Mouse (Mus musculus): ENCODE results near the gene Nfe2. TPM values are rescaled to one million over a fixed set of nuclear protein-coding genes. Genes with fewer than 3 reads are reported as not detected.

Nfe2 gene
- polyA plus RNA-seq, 2 experiments: 175 to 178 TPM

DNA sequence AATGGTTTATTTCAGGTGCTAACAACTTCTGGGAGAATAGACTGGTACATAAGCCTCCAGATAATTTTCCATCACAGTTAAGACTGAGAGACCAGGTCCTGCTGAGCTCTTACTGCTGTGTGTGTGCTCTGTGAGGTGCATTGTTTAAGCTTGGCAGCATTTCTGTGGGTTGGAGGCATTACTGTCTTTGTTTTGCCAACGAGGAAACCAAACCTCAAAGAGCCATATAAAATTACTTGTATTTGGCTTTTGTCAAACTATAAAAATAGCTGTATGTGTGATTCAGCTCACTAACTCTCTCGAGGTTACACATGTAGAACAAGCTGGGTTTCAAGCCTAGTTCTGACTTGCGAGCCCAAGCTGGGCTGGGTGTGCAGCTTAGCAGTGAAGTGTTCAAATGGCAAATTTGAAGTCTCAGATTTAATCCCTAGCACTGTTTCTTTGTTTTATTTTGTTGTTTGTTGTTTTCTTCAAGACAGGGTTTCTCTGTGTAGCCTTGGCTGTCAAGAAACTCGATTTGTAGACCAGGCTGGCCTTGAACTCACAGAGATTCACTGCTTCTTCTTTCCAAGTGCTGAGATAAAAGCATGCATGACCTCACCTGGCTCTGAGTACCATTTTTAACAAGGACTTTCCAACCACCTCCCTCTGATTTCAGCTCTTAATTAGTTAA lies 34.6 kb upstream of the Nfe2 start:
- Histone ChIP-seq H3K27ac (no peak overlapping the region), H3K4me3 (ENCODE audit: insufficient read depth in 1 of 2, low read depth in 2 of 2, low read length in 2 of 2) (no peak overlapping the region), H3K4me1 (replicated peaks; ENCODE audit: control insufficient read depth in 2 of 2, insufficient read depth in 2 of 2, low read length in 1 of 2) (no peaks in the 10 kb centered on the region), H3K9ac (replicated peaks) (no peak overlapping the region), H3K36me3 (replicated peaks; ENCODE audit: control insufficient read depth, insufficient read depth, low read depth) (peaks cover 73% of the 10 kb centered on the region), H3K4me2 (ENCODE audit: low read depth) (no peak overlapping the region), H3K27me3 (ENCODE audit: control insufficient read depth, insufficient read depth, low read length) (no peaks in the 10 kb centered on the region), H3K9me3 (ENCODE audit: control insufficient read depth, low read length) (no peaks in the 10 kb centered on the region)
- DNase-seq (ENCODE audit: low read depth in 3 of 3, low spot score in 3 of 3) (no peak), ATAC-seq (ENCODE audit: insufficient read depth) (no peak)
- whole genome bisulfite sequencing (ENCODE audit: insufficient replicate concordance): 87% methylated on average over 4 of the region's 4 CpGs
- no peak for TF ChIP-seq CTCF (IDR thresholded peaks at IDR 0.05; ENCODE audit: low read depth)
- TF ChIP-seq EP300 (IDR thresholded peaks at IDR 0.05; ENCODE audit: low read depth): no peak

DNA sequence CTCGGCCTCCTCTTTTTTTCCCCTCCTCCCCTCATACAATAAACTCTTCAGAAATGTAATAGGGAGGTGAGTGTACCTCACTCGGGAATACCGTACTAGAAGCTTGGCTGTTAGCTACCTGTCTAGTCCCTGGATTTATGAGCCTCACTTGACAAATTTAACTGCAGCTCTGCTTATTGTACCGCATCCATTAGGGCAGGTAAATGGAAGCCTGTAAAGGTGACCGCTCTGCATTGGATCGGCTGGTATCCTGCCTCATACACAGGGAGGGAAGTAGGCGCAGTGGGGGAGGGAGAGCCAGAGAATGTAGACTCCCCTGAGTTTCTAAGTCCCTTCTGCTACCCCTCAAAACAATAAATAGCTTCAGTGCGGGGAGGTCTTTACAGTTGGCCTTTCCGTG lies 32.6 kb upstream of the Nfe2 start:
- ATAC-seq (ENCODE audit: insufficient read depth): no peak
- Histone ChIP-seq H3K9me3 (ENCODE audit: control insufficient read depth, low read length) (no peaks in the 10 kb centered on the region), H3K4me1 (replicated peaks; ENCODE audit: control insufficient read depth in 2 of 2, insufficient read depth in 2 of 2, low read length in 1 of 2) (peaks cover 0 to under 1% of the 10 kb centered on the region in 2 experiments; a peak in 2 of 4 replicates), H3K27ac (no peak overlapping the region), H3K4me2 (ENCODE audit: low read depth) (no peak overlapping the region), H3K4me3 (ENCODE audit: insufficient read depth in 1 of 2, low read depth in 2 of 2, low read length in 2 of 2) (no peak overlapping the region), H3K36me3 (replicated peaks; ENCODE audit: control insufficient read depth, insufficient read depth, low read depth) (peaks cover 60% of the 10 kb centered on the region), H3K9ac (replicated peaks) (no peak overlapping the region), H3K27me3 (ENCODE audit: control insufficient read depth, insufficient read depth, low read length) (no peaks in the 10 kb centered on the region)
- no peak for TF ChIP-seq EP300 (IDR thresholded peaks at IDR 0.05; ENCODE audit: low read depth)
- TF ChIP-seq CTCF (IDR thresholded peaks at IDR 0.05; ENCODE audit: low read depth): no peak
- WGBS (ENCODE audit: insufficient replicate concordance): 88% methylated on average over 9 of the region's 9 CpGs
- DNase-seq (ENCODE audit: low read depth in 3 of 3, low spot score in 3 of 3): no peak

DNA sequence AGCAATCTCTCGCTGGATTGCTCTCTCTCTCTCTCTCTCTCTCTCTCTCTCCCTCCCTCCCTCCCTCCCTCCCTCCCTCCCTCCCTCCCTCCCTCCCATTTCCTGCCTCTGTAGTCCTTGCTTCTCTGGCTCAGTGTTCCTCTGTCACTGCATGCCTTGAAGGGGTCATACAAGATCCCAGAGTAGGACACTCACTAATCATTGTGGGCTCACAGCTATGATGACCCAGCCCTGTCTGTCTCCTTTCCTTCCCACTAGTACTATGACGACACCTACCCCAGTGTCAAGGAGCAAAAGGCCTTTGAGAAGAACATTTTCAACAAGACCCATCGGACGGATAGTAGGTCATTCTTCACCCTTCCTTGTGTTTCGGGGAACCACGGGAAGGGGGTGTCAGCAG lies 32.2 kb upstream of the Nfe2 start:
- TF ChIP-seq CTCF (IDR thresholded peaks at IDR 0.05; ENCODE audit: low read depth): no peak
- TF ChIP-seq EP300 (IDR thresholded peaks at IDR 0.05; ENCODE audit: low read depth): no peak
- peaks cover 60% of the 10 kb centered on the region for H3K36me3 ChIP-seq (replicated peaks; ENCODE audit: control insufficient read depth, insufficient read depth, low read depth)

DNA sequence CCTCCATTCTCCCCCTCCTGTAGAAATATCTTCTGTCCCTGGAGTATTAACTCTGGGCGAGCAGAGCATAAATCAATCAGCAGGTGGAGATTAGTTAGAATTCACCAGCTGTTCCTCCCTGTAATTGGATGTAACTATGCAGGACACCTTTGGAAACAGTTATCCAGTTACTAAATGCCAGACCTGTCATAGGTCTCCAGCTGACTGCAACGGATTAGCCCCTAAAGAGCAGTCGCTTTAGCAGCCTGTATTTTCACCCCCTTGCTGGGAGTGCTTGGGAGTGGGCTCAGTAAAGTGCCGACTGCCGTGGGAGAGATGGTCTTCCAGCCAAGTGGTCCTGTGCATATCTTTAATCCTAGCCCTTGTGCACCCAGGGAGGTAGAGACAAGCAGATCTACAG lies 31.4 kb upstream of the Nfe2 start:
- peaks cover 0 to 6% of the 10 kb centered on the region in 2 experiments; a peak in 2 of 4 replicates for H3K4me1 ChIP-seq (replicated peaks; ENCODE audit: control insufficient read depth in 2 of 2, insufficient read depth in 2 of 2, low read length in 1 of 2)
- WGBS (ENCODE audit: insufficient replicate concordance): 78% methylated on average over 5 of the region's 5 CpGs
- H3K36me3 ChIP-seq (replicated peaks; ENCODE audit: control insufficient read depth, insufficient read depth, low read depth): peaks cover 56% of the 10 kb centered on the region
- no peak overlapping the region for H3K9ac ChIP-seq (replicated peaks)
- H3K27ac ChIP-seq: no peak overlapping the region
- H3K4me2 ChIP-seq (ENCODE audit: low read depth): no peak overlapping the region
- H3K4me3 ChIP-seq (ENCODE audit: insufficient read depth in 1 of 2, low read depth in 2 of 2, low read length in 2 of 2): no peak overlapping the region
- no peaks in the 10 kb centered on the region for H3K27me3 ChIP-seq (ENCODE audit: control insufficient read depth, insufficient read depth, low read length)
- H3K9me3 ChIP-seq (ENCODE audit: control insufficient read depth, low read length): no peaks in the 10 kb centered on the region
- ATAC-seq (ENCODE audit: insufficient read depth): no peak
- TF ChIP-seq CTCF (IDR thresholded peaks at IDR 0.05; ENCODE audit: low read depth) (no peak), EP300 (IDR thresholded peaks at IDR 0.05; ENCODE audit: low read depth) (no peak)
- DNase-seq (ENCODE audit: low read depth in 3 of 3, low spot score in 3 of 3): no peak

More for the DNA sequence above, 32.2 kb upstream of the Nfe2 start:
- no peak for ATAC-seq (ENCODE audit: insufficient read depth)
- Histone ChIP-seq H3K4me3 (ENCODE audit: insufficient read depth in 1 of 2, low read depth in 2 of 2, low read length in 2 of 2) (no peak overlapping the region), H3K27ac (no peak overlapping the region), H3K4me2 (ENCODE audit: low read depth) (no peak overlapping the region), H3K4me1 (replicated peaks; ENCODE audit: control insufficient read depth in 2 of 2, insufficient read depth in 2 of 2, low read length in 1 of 2) (peaks cover 0 to 5% of the 10 kb centered on the region in 2 experiments; a peak in 2 of 4 replicates), H3K9me3 (ENCODE audit: control insufficient read depth, low read length) (no peaks in the 10 kb centered on the region), H3K9ac (replicated peaks) (no peak overlapping the region), H3K27me3 (ENCODE audit: control insufficient read depth, insufficient read depth, low read length) (no peaks in the 10 kb centered on the region)
- no peak for DNase-seq (ENCODE audit: low read depth in 3 of 3, low spot score in 3 of 3)
- WGBS (ENCODE audit: insufficient replicate concordance): 77% methylated on average over 6 of the region's 6 CpGs

DNA sequence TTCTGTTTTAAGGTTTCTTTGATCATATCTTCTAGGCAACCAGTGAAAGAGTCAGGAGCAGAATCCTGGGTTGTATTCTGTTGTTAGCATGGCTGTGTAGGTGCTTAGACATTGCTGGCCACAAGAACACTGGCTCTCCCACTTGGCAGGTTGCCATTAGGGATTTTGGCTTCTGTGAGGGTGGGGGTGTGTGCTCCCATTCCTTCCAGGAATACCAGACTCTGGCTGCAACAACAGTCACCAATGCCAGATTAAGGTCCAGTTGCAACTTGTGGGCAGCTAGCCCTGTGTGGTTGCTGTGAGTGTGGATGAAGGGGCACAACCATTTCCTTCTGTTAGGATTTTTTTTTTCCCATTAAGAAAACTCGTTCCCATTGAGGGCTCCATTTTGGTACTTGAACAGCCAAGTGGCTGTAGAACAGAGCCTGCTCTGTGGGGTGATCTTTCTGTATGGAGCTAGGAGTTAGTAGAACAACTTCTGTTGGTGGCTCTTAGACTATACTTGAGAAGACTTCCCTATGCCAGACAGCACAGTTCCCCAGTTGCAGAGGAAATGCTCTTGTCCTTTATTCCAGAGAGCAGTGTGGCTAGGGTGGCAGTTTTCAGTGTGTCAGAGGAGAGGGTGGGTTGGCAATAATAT lies 27.7 kb upstream of the Nfe2 start:
- Histone ChIP-seq H3K4me3 (ENCODE audit: insufficient read depth in 1 of 2, low read depth in 2 of 2, low read length in 2 of 2) (no peak overlapping the region), H3K27ac (no peak overlapping the region), H3K4me1 (replicated peaks; ENCODE audit: control insufficient read depth in 2 of 2, insufficient read depth in 2 of 2, low read length in 1 of 2) (peaks cover 3 to 16% of the 10 kb centered on the region in 2 experiments), H3K4me2 (ENCODE audit: low read depth) (no peak overlapping the region), H3K9me3 (ENCODE audit: control insufficient read depth, low read length) (no peaks in the 10 kb centered on the region), H3K36me3 (replicated peaks; ENCODE audit: control insufficient read depth, insufficient read depth, low read depth) (peaks cover 27% of the 10 kb centered on the region), H3K27me3 (ENCODE audit: control insufficient read depth, insufficient read depth, low read length) (no peaks in the 10 kb centered on the region), H3K9ac (replicated peaks) (no peak overlapping the region)
- no peak for TF ChIP-seq CTCF (IDR thresholded peaks at IDR 0.05; ENCODE audit: low read depth)
- no peak for TF ChIP-seq EP300 (IDR thresholded peaks at IDR 0.05; ENCODE audit: low read depth)
- ATAC-seq (ENCODE audit: insufficient read depth): no peak
- WGBS (ENCODE audit: insufficient replicate concordance): 44% methylated on average over 1 of the region's 1 CpGs
- DNase-seq (ENCODE audit: low read depth in 3 of 3, low spot score in 3 of 3): no peak

All from liver, embryonic 14.5 days (tissue).